Mouse (Mus musculus): ENCODE measurements around the gene Serpinb6b.
A peak's percentile ranks its signal among the peaks of the same experiment; 100 is the strongest.
"Not testable (repeated sequence)": the region's sequence is repeated elsewhere in the genome, so short reads cannot be mapped to it uniquely, and the experiment has no call there.

The Serpinb6b gene

DNA sequence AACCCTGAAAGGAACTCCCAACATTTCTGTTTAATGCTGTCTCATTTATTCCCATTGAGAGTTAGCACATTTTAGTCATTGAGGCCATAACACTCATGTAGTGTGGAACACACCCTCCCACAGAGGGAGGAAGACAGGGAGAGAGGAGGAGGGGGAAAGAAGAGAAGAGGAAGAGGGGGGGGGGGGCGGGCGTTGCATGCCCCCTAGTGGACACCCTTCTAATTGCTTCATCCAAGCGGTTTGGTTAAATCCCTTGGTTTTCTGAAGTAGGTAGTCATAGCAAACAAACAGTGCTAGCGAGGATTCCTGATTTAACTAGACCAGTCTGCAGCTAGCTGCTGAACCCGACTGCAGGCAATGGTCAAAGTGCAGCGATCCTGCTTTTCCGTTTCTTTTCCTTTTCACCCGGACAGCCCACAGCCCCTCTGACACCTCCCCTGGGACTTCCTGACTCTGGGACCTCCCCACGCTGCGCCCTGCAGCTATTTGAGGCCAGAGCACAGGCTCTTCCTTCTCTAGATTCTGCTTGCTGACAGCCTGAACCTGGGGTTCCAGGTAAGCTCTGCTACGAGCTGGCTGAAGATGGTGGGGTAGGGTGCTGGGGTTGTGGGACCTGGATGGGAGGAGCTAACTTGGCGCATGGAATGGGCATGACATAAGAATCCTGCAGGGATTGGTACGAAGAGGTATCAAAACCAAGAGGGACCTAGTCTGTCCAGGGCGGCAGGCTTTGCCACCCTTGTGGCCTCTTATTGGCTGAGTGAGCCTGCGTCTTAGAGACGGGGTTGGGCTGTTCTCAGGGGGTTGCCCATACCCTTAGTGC, at the start of gene Serpinb6b:
TSS of gene Serpinb6b (plus strand) at position 221 of the 823 bp plus-strand sequence.
- DNase-seq (ENCODE audit: low spot score): peak; percentile 57

DNA sequence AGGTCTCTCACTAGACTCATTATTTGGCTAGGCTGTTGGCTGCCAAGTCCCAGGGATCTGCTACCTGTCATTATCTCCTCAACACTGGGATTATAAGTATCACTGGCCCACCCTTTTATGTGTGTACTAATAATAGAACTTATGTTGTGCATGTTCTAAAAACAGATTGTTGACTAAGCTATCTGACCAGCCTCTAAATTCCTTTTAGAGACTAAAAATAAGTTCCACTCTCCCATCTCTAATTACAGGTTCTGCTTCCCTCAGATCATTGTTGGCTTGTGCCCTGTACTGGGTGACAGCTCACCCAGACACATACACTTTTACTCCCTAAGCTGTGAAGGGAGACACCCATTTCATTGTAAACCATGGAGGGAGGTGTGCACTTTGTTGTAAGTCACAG, 42.4 kb upstream of the Serpinb6b start:
- no peak for DNase-seq (ENCODE audit: low spot score)

DNA sequence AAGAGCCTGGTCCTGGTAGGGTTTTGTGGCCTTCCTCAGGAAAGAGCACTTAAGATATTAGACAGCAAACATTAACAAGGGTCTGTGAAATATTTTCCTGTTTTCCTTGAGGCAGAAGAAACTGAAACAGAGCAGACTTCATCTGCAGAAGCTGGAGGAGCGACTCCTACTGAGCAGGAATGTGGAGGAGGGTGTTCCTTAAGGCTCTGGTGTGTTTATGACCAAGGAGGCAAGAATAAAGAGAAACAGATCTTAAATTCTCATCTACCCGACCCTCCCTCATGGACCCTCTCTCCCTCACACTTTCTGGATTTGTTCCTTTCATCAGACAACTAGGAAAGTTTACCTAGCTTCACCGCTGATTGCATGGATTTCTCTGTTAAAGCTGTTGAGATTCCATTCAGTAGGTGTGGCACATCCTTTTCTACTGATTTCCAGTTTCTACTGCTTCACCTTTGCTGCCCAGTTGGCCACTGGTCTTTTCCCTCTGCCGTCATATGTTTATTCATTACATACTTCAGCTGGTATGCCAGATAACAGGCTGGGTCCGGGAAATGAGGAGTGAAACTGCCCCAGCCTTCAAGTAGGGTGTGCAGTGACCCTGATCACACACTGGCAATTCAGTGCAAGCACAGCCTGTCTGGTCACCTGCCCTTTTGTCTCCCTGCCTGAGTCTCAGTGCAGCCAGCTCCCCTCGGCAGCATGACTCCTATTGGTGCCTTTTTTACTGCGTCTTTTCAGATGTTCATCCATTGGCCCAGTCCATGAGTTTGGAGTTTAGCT, 40.2 kb upstream of the Serpinb6b start:
- DNase-seq (ENCODE audit: low spot score): peak; percentile 57

DNA sequence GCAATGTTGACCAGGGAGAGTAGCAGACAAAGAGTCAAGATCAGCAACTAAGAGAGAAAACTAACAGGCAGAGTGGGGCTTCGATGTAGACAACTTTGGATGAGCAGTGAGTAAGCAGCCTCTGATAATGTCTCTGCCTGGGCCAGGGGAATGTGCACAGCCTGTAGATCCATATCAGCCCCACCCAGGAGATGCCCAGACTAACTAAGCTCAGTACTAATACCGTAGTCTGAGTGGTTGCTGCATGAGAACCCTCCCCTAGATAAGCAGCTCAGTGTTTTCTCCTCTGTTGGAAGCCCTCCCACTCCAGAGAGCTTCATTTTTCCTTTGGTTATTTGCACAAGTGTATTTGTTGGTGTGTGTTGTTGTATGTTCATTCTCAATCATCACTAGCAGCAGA, 38.3 kb upstream of the Serpinb6b start:
- peak; percentile 2 for DNase-seq (ENCODE audit: low spot score)

GRCm38 (mm10) chr13:32927241-32927640, 37.8 kb upstream of the Serpinb6b start:
- DNase-seq (ENCODE audit: low spot score): no peak

DNA sequence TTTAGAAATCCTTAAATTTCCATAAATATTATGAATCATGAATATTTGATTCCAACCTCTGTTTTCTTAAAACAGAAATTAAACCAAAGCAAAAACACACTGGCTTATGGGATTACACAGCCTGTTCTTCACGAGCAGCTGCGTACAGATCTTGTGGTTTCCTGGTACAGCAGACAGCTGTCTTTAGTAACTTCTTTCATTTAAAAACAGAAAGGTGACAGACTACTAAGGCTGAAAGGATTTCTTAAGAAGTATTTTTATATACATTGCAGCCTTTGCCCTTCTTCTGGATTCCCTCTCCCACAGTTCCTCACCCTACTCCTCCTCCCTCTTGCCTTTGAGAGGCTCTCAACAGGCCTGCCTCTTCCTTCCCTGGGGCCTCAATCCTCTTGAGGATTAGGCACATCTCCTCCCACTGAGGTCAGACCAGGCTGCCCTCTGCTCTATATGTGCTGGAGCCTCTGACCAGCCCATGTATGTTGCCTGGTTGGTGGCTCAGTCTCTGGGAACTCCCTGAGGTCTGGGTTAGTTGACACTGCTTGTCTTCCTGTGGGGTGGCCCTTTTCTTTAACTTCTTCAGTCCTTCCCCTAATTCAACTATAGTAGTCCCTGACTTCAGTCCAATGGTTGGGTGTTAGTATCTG, 35.8 kb upstream of the Serpinb6b start:
- DNase-seq (ENCODE audit: low spot score): peak; percentile 6

GRCm38 (mm10) chr13:32934706-32935381, 30.2 kb upstream of the Serpinb6b start:
- no peak for DNase-seq (ENCODE audit: low spot score)

GRCm38 (mm10) chr13:32938275-32938674, 26.7 kb upstream of the Serpinb6b start:
- not testable (repeated sequence) for DNase-seq (ENCODE audit: low spot score)

DNA sequence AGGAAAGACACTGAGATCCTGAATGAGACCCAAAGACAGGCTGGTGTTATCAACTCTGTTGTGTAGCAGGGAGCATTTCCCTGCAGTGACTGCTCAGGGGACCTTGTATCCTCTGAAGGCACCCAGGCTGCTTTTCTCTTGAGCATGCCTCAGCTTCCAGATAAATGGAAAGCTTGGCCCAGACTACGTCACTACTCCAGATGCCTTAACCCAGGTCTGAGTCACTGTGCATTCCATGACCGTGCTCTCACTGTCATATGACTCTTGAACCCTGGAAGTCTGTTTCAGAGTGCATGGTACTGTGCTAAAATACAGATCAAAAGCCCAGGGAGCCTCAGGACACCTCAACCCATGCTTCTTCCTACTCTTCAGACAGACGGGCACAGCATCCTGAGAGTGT, 25.8 kb upstream of the Serpinb6b start:
- DNase-seq (ENCODE audit: low spot score): peak; percentile 5

- DNase-seq (ENCODE audit: low spot score): no peak
These were observed 8.5 kb upstream of the Serpinb6b start for GRCm38 (mm10) chr13:32956537-32956936.

GRCm38 (mm10) chr13:32957917-32958316, 7.1 kb upstream of the Serpinb6b start:
- DNase-seq (ENCODE audit: low spot score): no peak

DNA sequence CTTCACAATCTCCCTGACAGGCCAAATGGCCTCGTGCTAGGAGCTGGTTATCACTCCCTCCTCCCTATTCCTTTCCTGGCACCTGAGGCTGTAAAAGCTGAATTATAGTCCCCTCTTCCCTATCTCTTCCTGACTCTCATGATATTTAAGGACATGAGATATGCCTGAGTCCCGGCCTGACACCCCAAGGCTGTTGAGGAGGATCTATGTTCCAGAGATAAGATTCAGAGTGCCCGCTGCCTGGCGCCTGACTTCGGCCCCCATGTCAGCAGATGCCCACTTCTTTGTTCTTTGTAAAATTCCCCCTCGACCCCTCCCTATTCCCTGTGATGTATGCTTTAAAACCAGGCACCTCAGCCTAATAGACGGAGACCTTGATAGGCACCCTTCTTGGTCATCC, 6.5 kb upstream of the Serpinb6b start:
- DNase-seq (ENCODE audit: low spot score): not testable (repeated sequence)

GRCm38 (mm10) chr13:32963990-32964753, 837 bp upstream of the Serpinb6b start:
- DNase-seq (ENCODE audit: low spot score): no peak

- DNase-seq (ENCODE audit: low spot score): no peak
These were observed 1.1 kb downstream of the Serpinb6b start for GRCm38 (mm10) chr13:32966116-32966515.

DNA sequence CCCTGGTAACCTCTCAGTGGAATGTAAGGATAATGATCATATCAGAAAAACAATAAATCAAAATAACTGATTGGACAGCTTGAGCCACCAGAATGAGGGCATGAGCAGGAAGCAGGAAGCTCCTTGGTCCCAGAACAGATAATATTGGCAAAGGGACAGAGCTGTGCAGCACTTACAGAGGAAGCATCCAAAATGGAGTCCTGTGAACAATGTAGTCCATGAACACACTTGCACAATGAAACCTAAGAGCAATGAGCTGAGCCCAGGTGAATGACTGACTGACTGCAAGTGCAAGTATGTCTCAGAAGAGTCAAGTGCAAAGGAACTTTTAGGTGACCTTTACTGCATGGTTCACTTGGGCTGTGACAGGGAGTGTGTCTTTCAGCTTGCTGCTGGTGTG, 2.2 kb downstream of the Serpinb6b start:
- no peak for DNase-seq (ENCODE audit: low spot score)

DNA sequence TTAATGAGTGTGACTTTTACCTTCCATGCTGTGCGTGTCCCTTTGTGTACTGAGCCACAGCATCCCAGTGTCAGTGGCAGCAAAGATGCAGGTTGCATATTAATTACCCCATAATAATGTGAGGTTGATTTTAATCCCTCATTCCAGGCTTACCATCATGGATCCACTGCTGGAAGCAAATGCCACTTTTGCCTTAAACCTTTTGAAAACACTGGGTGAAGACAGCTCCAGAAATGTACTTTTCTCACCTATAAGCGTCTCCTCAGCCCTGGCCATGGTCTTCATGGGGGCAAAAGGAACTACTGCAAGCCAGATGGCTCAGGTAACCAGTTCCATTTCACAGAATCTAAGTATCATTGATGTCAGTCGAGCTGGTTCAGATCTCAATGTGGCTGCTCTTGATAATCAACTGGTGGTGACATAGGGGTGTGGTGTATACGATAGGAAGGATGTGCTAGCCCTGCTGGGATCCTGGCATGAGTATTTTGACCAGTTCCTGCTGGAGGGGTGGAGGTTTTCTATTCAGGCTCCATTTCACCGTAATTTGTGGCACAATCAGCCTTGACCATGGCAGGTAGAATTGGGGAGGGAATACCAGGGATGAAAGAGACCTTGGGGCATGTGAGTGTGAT, 3.5 kb downstream of the Serpinb6b start:
- DNase-seq (ENCODE audit: low spot score): no peak

GRCm38 (mm10) chr13:32968996-32969640, 4.1 kb downstream of the Serpinb6b start:
- DNase-seq (ENCODE audit: low spot score): no peak

- DNase-seq (ENCODE audit: low spot score): no peak
These were observed 4.6 kb downstream of the Serpinb6b start for GRCm38 (mm10) chr13:32969641-32970040.

GRCm38 (mm10) chr13:32970776-32971175, 5.8 kb downstream of the Serpinb6b start:
- DNase-seq (ENCODE audit: low spot score): no peak

GRCm38 (mm10) chr13:32974268-32974667, 9.3 kb downstream of the Serpinb6b start:
- DNase-seq (ENCODE audit: low spot score): no peak

Data from yolk sac, embryonic 10.5 days (tissue).